27 mouse cellular contexts compared by ENCODE assay signal in genomic region chr2:125736025-125736343, GRCm38 (mm10). TPM values are rescaled to one million over a fixed set of nuclear protein-coding genes. Genes with fewer than 3 reads are reported as not detected.
DNase-seq lines count a peak whose midpoint lies in the region; ATAC-seq and TF ChIP-seq lines count a peak whose summit lies in the region.
"Had no signal": no experiment of that assay in that cellular context is flagged by ENCODE, and none has a peak within 500 bp of the region (broad histone marks: within the 10 kb centered on the region; RNA-seq: fewer than 3 reads in every experiment).

No protein-coding gene starts in this region.

- H3K9ac ChIP-seq in liver, embryonic 12.5 days, result no peak overlapping the region
- H3K9ac ChIP-seq: embryonic facial prominence, embryonic 15.5 days; hindbrain, embryonic 12.5 days; intestine, embryonic 15.5 days; lung, embryonic 15.5 days; midbrain, embryonic 13.5 days; stomach, embryonic 15.5 days had no signal

- H3K4me1 ChIP-seq in G1E (ENCODE audit: insufficient read depth, low read depth, low read length), result peaks cover 18% of the 10 kb centered on the region
- peaks cover 19% of the 10 kb centered on the region for H3K4me1 ChIP-seq in liver, embryonic 12.5 days

- H3K4me3 ChIP-seq in G1E (ENCODE audit: low read depth, low read length), result no peak overlapping the region
- no peak overlapping the region for H3K4me3 ChIP-seq in liver, embryonic 12.5 days
- H3K4me3 ChIP-seq: embryonic facial prominence, embryonic 10.5 days; embryonic facial prominence, embryonic 15.5 days; hindbrain, embryonic 12.5 days; intestine, embryonic 15.5 days; lung, embryonic 15.5 days; midbrain, embryonic 13.5 days; stomach, embryonic 15.5 days had no signal

- H3K27ac ChIP-seq in liver, embryonic 12.5 days, result no peak overlapping the region
- H3K27ac ChIP-seq: embryonic facial prominence, embryonic 10.5 days; embryonic facial prominence, embryonic 15.5 days; hindbrain, embryonic 12.5 days; hindbrain, postnatal 0 days; intestine, embryonic 15.5 days; kidney, postnatal 0 days; lung, embryonic 15.5 days; midbrain, embryonic 13.5 days; stomach, embryonic 15.5 days had no signal

- DNase-seq in A20 (ENCODE audit: low read depth, low spot score), result peak; percentile 57
- DNase-seq in G1E (ENCODE audit: low spot score), result no peak
- no peak for DNase-seq in layer of hippocampus, postnatal 14 days (ENCODE audit: low spot score in 2 of 2)
- no peak for DNase-seq in adrenal gland, postnatal 25 days
- no peak for DNase-seq in spleen, postnatal 10 days (ENCODE audit: low spot score in 2 of 2)
- DNase-seq: adrenal gland, postnatal 14 days; B cell, adult 2 months; cerebellum, adult 2 months; cerebellum, postnatal 14 days; gastrocnemius, postnatal 36 days; heart, adult 18-20 months; heart, postnatal 36 days; kidney, adult 8-10 months had no signal

- no peaks in the 10 kb centered on the region for H3K9me3 ChIP-seq in G1E (replicated peaks)
- H3K9me3 ChIP-seq in liver, embryonic 12.5 days (replicated peaks), result no peaks in the 10 kb centered on the region
- H3K9me3 ChIP-seq: embryonic facial prominence, embryonic 10.5 days; embryonic facial prominence, embryonic 15.5 days; hindbrain, embryonic 12.5 days; intestine, embryonic 15.5 days; lung, embryonic 15.5 days; midbrain, embryonic 13.5 days; stomach, embryonic 15.5 days had no signal

- no peak overlapping the region for H3K4me2 ChIP-seq in liver, embryonic 12.5 days
- H3K4me2 ChIP-seq: embryonic facial prominence, embryonic 15.5 days; heart, embryonic 11.5 days; hindbrain, embryonic 12.5 days; intestine, embryonic 15.5 days; lung, embryonic 15.5 days; midbrain, embryonic 13.5 days; stomach, embryonic 15.5 days had no signal

- no peak for TF ChIP-seq CTCF in G1E (IDR thresholded peaks at IDR 0.05; ENCODE audit: low read depth, low read length)

- peak; percentile 47 for ATAC-seq in G1E (ENCODE audit: extremely low read depth, insufficient number of reproducible peaks, low FRiP score, poor library complexity, severe bottlenecking)
- peak; percentile 43; the same call in 1 of the 2 replicates for ATAC-seq in liver, embryonic 12.5 days
- peak; percentile 63 for ATAC-seq in megakaryocyte progenitor cell, adult 5-6 weeks (replicated peaks; ENCODE audit: poor library complexity)
- ATAC-seq: forebrain, embryonic 14.5 days; hindbrain, postnatal 0 days; intestine, embryonic 15.5 days; midbrain, embryonic 13.5 days had no signal

- peaks cover 14% of the 10 kb centered on the region; the same call in 1 of the 2 replicates for H3K27me3 ChIP-seq in G1E (ENCODE audit: insufficient read depth, low read length)
- peaks cover 18% of the 10 kb centered on the region for H3K27me3 ChIP-seq in liver, embryonic 12.5 days (replicated peaks)
- H3K27me3 ChIP-seq: embryonic facial prominence, embryonic 15.5 days; hindbrain, embryonic 12.5 days; lung, embryonic 15.5 days; midbrain, embryonic 13.5 days; Patski; stomach, embryonic 15.5 days had no signal

- H3K36me3 ChIP-seq in G1E (replicated peaks), result peaks cover 22% of the 10 kb centered on the region
- H3K36me3 ChIP-seq in liver, embryonic 12.5 days, result peaks cover 18% of the 10 kb centered on the region
- H3K36me3 ChIP-seq: stomach, embryonic 15.5 days had no signal

RNA-seq across cellular contexts. Expression of gene Shc4, which starts 12.0 kb away (rescaled TPM):
- total RNA-seq in G1E (2014; fragmentation: Nextera tagmentation) (0.83 and 1.9 TPM in 2 replicates), G1E (2017) (0.81 and 1.0 TPM in 2 replicates)
- polyA plus RNA-seq in G1E (2012), result 0.14 and 0.26 TPM in 2 replicates
- polyA plus RNA-seq in liver, embryonic 12.5 days (2016; fragmentation: Nextera tagmentation; extraction: Ambion mirVana), result 0.82 and 0.96 TPM in 2 replicates
- total RNA-seq in megakaryocyte progenitor cell, adult 5-6 weeks (2015), result 0.52 and 0.64 TPM in 2 replicates
- total RNA-seq in megakaryocyte progenitor cell, adult 5-6 weeks (2017), result 0.12 and 0.74 TPM in 2 replicates
- 1 to 10 TPM; 5.8 to 7.3 TPM for total RNA-seq in layer of hippocampus, postnatal 14 days (2021)
- total RNA-seq in adrenal gland, postnatal 25 days (2021), result 3.3 and 3.4 TPM in 2 replicates

RNA-seq across cellular contexts. Expression of gene Secisbp2l, which starts 46.7 kb away (rescaled TPM):
- total RNA-seq in G1E (2014; fragmentation: Nextera tagmentation) (25.3 and 28.2 TPM in 2 replicates), G1E (2017) (22.8 and 24.6 TPM in 2 replicates)
- polyA plus RNA-seq in G1E (2012), result 3.8 and 4.8 TPM in 2 replicates
- polyA plus RNA-seq in liver, embryonic 12.5 days (2016; fragmentation: Nextera tagmentation; extraction: Ambion mirVana), result 6.6 and 8.0 TPM in 2 replicates
- total RNA-seq in megakaryocyte progenitor cell, adult 5-6 weeks (2015), result 11.6 and 12.4 TPM in 2 replicates
- total RNA-seq in megakaryocyte progenitor cell, adult 5-6 weeks (2017), result 12.7 and 16.1 TPM in 2 replicates
- 100 to 1,000 TPM; 114 to 121 TPM for total RNA-seq in layer of hippocampus, postnatal 14 days (2021)
- 62.2 and 73.1 TPM in 2 replicates for total RNA-seq in adrenal gland, postnatal 25 days (2021)
